Mouse (Mus musculus) embryo, embryonic 11 days (tissue): Measurements from ENCODE around the gene AC170998.1.
A peak's percentile ranks its signal among the peaks of the same experiment; 100 is the strongest.
"Not testable (repeated sequence)": the region's sequence is repeated elsewhere in the genome, so short reads cannot be mapped to it uniquely, and the experiment has no call there.

ENCODE experiments used
- DNase-seq: peaks from one replicate; pipeline ENCODE4 v3.0.0-alpha.2; 2015

The AC170998.1 gene

DNA sequence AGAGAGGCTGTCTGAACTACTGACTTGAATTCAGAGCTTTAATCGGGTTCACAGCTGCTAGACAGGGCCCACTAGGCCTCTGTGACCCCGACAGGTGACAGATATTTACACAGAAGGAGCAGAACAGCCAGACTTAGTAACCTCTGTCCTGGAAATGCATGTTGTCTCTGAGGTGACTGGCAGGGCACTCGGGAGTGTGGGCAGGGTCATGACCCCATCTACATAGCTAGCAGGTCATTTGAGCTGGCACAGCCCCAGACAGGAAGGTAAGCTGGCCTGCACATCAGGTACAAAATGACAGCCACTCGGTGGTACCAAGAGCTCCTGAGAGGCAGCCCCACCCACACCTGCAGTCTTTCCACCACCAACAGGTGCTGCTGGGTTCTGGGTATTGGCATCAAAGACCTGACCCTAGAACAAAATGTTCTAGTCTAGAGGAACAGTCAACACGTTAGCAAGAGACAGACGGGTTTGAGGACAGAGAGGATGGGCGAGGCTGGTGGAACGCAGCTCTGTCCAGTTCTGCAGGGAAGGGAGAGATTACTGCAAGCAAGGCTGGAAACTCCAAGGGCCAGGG, 34.9 kb downstream of the AC170998.1 start:
- DNase-seq, result no peak

DNA sequence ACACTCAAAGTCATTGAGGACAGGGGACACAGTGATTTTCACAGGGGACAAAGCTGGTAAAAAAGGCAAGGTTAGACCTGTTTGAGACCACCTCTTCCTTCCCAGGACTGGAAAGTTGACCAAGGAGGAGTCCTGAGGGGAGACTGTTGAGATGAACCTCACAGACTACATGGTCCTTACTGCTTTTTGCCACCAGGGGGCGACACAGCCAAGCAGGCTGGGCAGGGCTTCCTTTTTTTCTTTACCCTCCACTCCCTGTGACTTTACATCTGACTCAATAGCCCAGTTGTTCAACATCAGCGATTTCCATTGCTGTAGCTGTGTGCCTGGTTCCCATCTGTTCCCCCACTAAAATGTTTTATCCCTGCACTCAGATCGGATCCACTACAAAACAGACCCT, 36.0 kb downstream of the AC170998.1 start:
- DNase-seq, result peak; percentile 68

- no peak for DNase-seq
Observed at GRCm38 (mm10) chr17:28766203-28766602, 40.3 kb downstream of the AC170998.1 start.

GRCm38 (mm10) chr17:28766781-28767515, 41.1 kb downstream of the AC170998.1 start:
- DNase-seq, result no peak

DNA sequence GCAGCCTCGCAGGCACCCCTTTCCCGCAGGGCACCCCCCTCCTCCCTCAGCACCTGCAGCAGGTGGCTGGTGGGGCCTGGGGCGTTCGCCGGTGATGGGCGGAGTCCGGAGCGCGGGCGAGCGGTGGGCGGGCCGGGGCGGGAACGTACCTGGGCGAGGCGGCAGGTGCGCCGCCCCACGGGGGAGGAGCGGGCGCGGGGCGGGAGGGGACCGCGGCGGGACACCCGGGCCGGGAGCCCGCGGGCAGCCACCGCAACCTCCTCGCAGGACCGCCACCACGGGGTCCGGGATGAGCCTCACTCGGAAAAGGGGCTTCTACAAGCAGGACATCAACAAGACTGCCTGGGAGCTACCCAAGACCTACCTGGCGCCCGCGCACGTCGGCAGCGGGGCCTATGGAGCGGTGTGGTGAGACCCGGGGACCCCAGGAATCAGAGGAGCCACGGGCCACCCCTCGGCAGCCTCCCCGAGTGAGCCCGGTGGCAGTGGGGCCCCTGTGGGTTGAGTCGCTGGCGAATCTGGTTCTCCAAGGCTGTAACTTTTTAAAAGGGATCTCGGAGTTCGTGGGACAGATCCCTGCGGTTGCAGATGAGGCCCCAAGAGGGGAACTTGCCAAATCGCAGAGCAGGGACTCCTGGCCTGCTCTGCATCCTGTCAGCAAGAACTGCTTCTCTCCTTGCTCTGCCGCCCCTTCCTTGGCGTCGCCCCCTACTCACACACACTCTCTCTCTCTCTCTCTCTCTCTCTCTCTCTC, 43.4 kb downstream of the AC170998.1 start, which contains the start of gene Mapk13:
Gene Mapk13 (plus strand): TSS at position 177 of the 754 bp plus-strand sequence.
- DNase-seq, result peak; percentile 42

- DNase-seq, result peak; percentile 42
Observed at GRCm38 (mm10) chr17:28769875-28770421, 44.1 kb downstream of the AC170998.1 start.

GRCm38 (mm10) chr17:28771289-28771688, 45.4 kb downstream of the AC170998.1 start:
- DNase-seq, result no peak

GRCm38 (mm10) chr17:28774303-28774702, 48.4 kb downstream of the AC170998.1 start:
- not testable (repeated sequence) for DNase-seq

DNA sequence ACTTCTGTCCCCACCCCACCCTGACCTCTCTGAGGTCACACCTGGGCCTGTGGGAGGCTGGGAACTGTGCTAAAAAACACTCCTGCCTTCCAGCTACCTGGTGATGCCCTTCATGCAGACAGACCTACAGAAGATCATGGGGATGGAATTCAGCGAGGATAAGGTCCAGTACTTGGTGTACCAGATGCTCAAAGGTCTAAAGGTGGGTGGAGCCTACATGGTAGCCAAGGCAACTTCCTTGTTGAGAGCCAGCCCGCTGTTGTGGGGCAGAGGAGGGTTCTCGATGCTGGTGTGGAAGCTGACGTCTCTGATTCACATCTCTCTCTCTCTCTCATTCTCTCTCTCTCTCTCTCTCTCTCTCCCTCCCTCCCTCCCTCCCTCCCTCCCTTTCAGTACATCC, 49.3 kb downstream of the AC170998.1 start:
- no peak for DNase-seq
